Mouse (Mus musculus) G1E (cell line): ENCODE data around the gene Tas2r129. TPM values are rescaled to one million over a fixed set of nuclear protein-coding genes. Genes with fewer than 3 reads are reported as not detected.
"Not testable (repeated sequence)": the region's sequence is repeated elsewhere in the genome, so short reads cannot be mapped to it uniquely, and the experiment has no call there.

Experiments used
- ATAC-seq: 2 replicates; pipeline ENCODE4 v1.8.0; 2016; ENCODE audit warnings: mild to moderate bottlenecking; ENCODE audit not compliant: insufficient number of reproducible peaks, poor library complexity, low FRiP score, severe bottlenecking; ENCODE audit errors: extremely low read depth
- DNase-seq: peaks from one replicate; pipeline ENCODE4 v3.0.0; 2012; ENCODE audit warnings: low spot score
- H3K27me3 ChIP-seq: 2 replicates; pipeline ENCODE4 v1.6.1; 2012; ENCODE audit warnings: mild to moderate bottlenecking, low read length, inconsistent platforms; ENCODE audit not compliant: insufficient read depth
- H3K36me3 ChIP-seq: replicated peaks from 2 replicates; pipeline ENCODE3; 2012; ENCODE audit warnings: mild to moderate bottlenecking, inconsistent platforms
- H3K4me1 ChIP-seq: 2 replicates; pipeline ENCODE4 v1.6.1; 2012; ENCODE audit warnings: low read depth, low read length, inconsistent platforms, mixed read lengths; ENCODE audit not compliant: insufficient read depth
- H3K4me3 ChIP-seq: 2 replicates; pipeline ENCODE4 v1.5.1; 2012; ENCODE audit warnings: low read depth, mild to moderate bottlenecking, inconsistent platforms, low read length, moderate library complexity, mixed read lengths
- H3K9me3 ChIP-seq: replicated peaks from 2 replicates; pipeline ENCODE4 v1.6.1; 2012; ENCODE audit warnings: inconsistent platforms
- CTCF ChIP-seq: IDR thresholded peaks from 2 replicates; pipeline ENCODE4 v1.5.1; 2012; ENCODE audit warnings: low read depth, low read length, inconsistent platforms, mixed read lengths
- GATA1 ChIP-seq: IDR thresholded peaks from 2 replicates; pipeline ENCODE4 v1.6.1; 2012; ENCODE audit warnings: borderline replicate concordance, low read length, inconsistent platforms, mixed read lengths
- GATA2 ChIP-seq: IDR thresholded peaks from 2 replicates; pipeline ENCODE4 v1.6.1; 2012; ENCODE audit warnings: low read depth, low read length, inconsistent platforms, borderline replicate concordance
- POLR2AphosphoS5 ChIP-seq: IDR thresholded peaks from 2 replicates; pipeline ENCODE4 v1.6.1; 2012; ENCODE audit warnings: low read depth, low read length, inconsistent platforms; ENCODE audit not compliant: insufficient replicate concordance
- TAL1 ChIP-seq: conservative IDR thresholded peaks from 2 replicates; pipeline ENCODE4 v1.6.1; 2012; ENCODE audit warnings: low read depth, low read length, inconsistent platforms, mixed read lengths
- polyA plus RNA-seq: library from polyadenylated mRNA; stranded (reverse); fragments of >175 nt; gene quantifications from 2 replicates; pipeline ENCODE4 v1.2.3, GENCODE M21; 2012
- total RNA-seq, 2 experiments: library from RNA; stranded (forward) in 1 of 2; stranded (reverse) in 1 of 2; fragments of 200-1000 nt in 1 of 2; fragments of >200 nt in 1 of 2; fragmentation: Nextera tagmentation in 1 of 2; gene quantifications; 2 replicates each; pipeline ENCODE4 v1.2.3; 2014 to 2017

Tas2r129 gene
- total RNA-seq (2014; fragmentation: Nextera tagmentation) (not detected in 2 replicates), total RNA-seq (2017) (0.11 TPM in 1 of 2 replicates, not detected in the other), polyA plus RNA-seq (not detected in 2 replicates)

GRCm38 (mm10) chr6:132950802-132951201, at the start of gene Tas2r129:
Tas2r129 (plus strand) TSS chr6:132951102.
- ATAC-seq: no peak
- H3K9me3 ChIP-seq: no peaks in the 10 kb centered on the region
- DNase-seq: no peak
- no peaks in the 10 kb centered on the region for H3K27me3 ChIP-seq
- H3K36me3 ChIP-seq: no peaks in the 10 kb centered on the region
- H3K4me3 ChIP-seq: no peak within 1 kb of the TSS
- no peaks in the 10 kb centered on the region for H3K4me1 ChIP-seq
- no peak for TF ChIP-seq TAL1
- no peak for TF ChIP-seq GATA2
- no peak for TF ChIP-seq GATA1
- TF ChIP-seq CTCF: no peak
- no peak for TF ChIP-seq POLR2AphosphoS5

GRCm38 (mm10) chr6:132909351-132909750, 41.6 kb upstream of the Tas2r129 start, which contains the start of gene Tas2r125:
Tas2r125 (plus strand) TSS chr6:132909651.
- no peak for ATAC-seq
- Histone ChIP-seq H3K4me3 (no peak within 1 kb of the TSS), H3K36me3 (no peaks in the 10 kb centered on the region), H3K9me3 (no peaks in the 10 kb centered on the region), H3K4me1 (no peaks in the 10 kb centered on the region), H3K27me3 (no peaks in the 10 kb centered on the region)
- no peak for DNase-seq
- TF ChIP-seq TAL1 (no peak), CTCF (no peak), POLR2AphosphoS5 (no peak), GATA1 (no peak), GATA2 (no peak)

- H3K27me3 ChIP-seq, H3K36me3 ChIP-seq, H3K9me3 ChIP-seq, H3K4me1 ChIP-seq, H3K4me3 ChIP-seq, DNase-seq, ATAC-seq: not testable (repeated sequence)
Observed at GRCm38 (mm10) chr6:132941376-132941775, 9.5 kb upstream of the Tas2r129 start.

- Histone ChIP-seq H3K27me3 (no peaks in the 10 kb centered on the region), H3K36me3 (no peaks in the 10 kb centered on the region), H3K4me1 (no peaks in the 10 kb centered on the region), H3K9me3 (no peaks in the 10 kb centered on the region), H3K4me3 (no peak within 1 kb of the TSS)
- ATAC-seq: no peak
- no peak for DNase-seq
- no peak for TF ChIP-seq CTCF
Observed at GRCm38 (mm10) chr6:132957819-132958218, 6.9 kb downstream of the Tas2r129 start, which contains the start of gene Tas2r131. Tas2r131 (minus strand) TSS chr6:132957919.

- Histone ChIP-seq H3K36me3 (no peaks in the 10 kb centered on the region), H3K27me3 (no peaks in the 10 kb centered on the region), H3K4me3 (no peak within 1 kb of the TSS), H3K9me3 (no peaks in the 10 kb centered on the region), H3K4me1 (no peaks in the 10 kb centered on the region)
- DNase-seq (no peak), ATAC-seq (no peak)
- TF ChIP-seq CTCF: no peak
- TF ChIP-seq TAL1: no peak
- no peak for TF ChIP-seq GATA2
- no peak for TF ChIP-seq POLR2AphosphoS5
- no peak for TF ChIP-seq GATA1
Observed at GRCm38 (mm10) chr6:132980865-132981264, 30.0 kb downstream of the Tas2r129 start, which contains the start of gene Tas2r109. Tas2r109 (minus strand) TSS chr6:132980965.

Other genes starting within 250 kb of the Tas2r129 start
- not detected in 2 replicates for gene Tas2r122, start 239.2 kb upstream of the Tas2r129 start, total RNA-seq (2014; fragmentation: Nextera tagmentation)
- gene Tas2r122, start 239.2 kb upstream of the Tas2r129 start, total RNA-seq (2017): not detected in 2 replicates
- gene Tas2r122, start 239.2 kb upstream of the Tas2r129 start, polyA plus RNA-seq: not detected in 2 replicates
- not detected in 2 replicates for gene Tas2r115, start 213.1 kb upstream of the Tas2r129 start, total RNA-seq (2014; fragmentation: Nextera tagmentation)
- not detected in 2 replicates for gene Tas2r115, start 213.1 kb upstream of the Tas2r129 start, total RNA-seq (2017)
- gene Tas2r115, start 213.1 kb upstream of the Tas2r129 start, polyA plus RNA-seq: not detected in 2 replicates
- gene Tas2r124, start 196.4 kb upstream of the Tas2r129 start, total RNA-seq (2014; fragmentation: Nextera tagmentation): not detected in 2 replicates
- 0.16 TPM in 1 of 2 replicates, not detected in the other for gene Tas2r124, start 196.4 kb upstream of the Tas2r129 start, total RNA-seq (2017)
- gene Tas2r124, start 196.4 kb upstream of the Tas2r129 start, polyA plus RNA-seq: not detected in 2 replicates
- gene Tas2r102, start 189.0 kb upstream of the Tas2r129 start, total RNA-seq (2014; fragmentation: Nextera tagmentation): not detected in 2 replicates
- not detected in 2 replicates for gene Tas2r102, start 189.0 kb upstream of the Tas2r129 start, total RNA-seq (2017)
- gene Tas2r102, start 189.0 kb upstream of the Tas2r129 start, polyA plus RNA-seq: not detected in 2 replicates
- gene Tas2r136, start 172.9 kb upstream of the Tas2r129 start, total RNA-seq (2014; fragmentation: Nextera tagmentation): not detected in 2 replicates
- 0.11 TPM in 1 of 2 replicates, not detected in the other for gene Tas2r136, start 172.9 kb upstream of the Tas2r129 start, total RNA-seq (2017)
- not detected in 2 replicates for gene Tas2r136, start 172.9 kb upstream of the Tas2r129 start, polyA plus RNA-seq
- not detected in 2 replicates for gene Tas2r117, start 148.3 kb upstream of the Tas2r129 start, total RNA-seq (2014; fragmentation: Nextera tagmentation)
- gene Tas2r117, start 148.3 kb upstream of the Tas2r129 start, total RNA-seq (2017): not detected in 2 replicates
- not detected in 2 replicates for gene Tas2r117, start 148.3 kb upstream of the Tas2r129 start, polyA plus RNA-seq
- gene Tas2r123, start 104.0 kb upstream of the Tas2r129 start, total RNA-seq (2014; fragmentation: Nextera tagmentation): not detected in 2 replicates
- gene Tas2r123, start 104.0 kb upstream of the Tas2r129 start, total RNA-seq (2017): 0.16 and 0.23 TPM in 2 replicates
- gene Tas2r123, start 104.0 kb upstream of the Tas2r129 start, polyA plus RNA-seq: not detected in 2 replicates
- gene Tas2r116, start 95.7 kb upstream of the Tas2r129 start, total RNA-seq (2014; fragmentation: Nextera tagmentation): not detected in 2 replicates
- 0.16 TPM in 1 of 2 replicates, not detected in the other for gene Tas2r116, start 95.7 kb upstream of the Tas2r129 start, total RNA-seq (2017)
- not detected in 2 replicates for gene Tas2r116, start 95.7 kb upstream of the Tas2r129 start, polyA plus RNA-seq
- not detected in 2 replicates for gene Tas2r110, start 83.1 kb upstream of the Tas2r129 start, total RNA-seq (2014; fragmentation: Nextera tagmentation)
- gene Tas2r110, start 83.1 kb upstream of the Tas2r129 start, total RNA-seq (2017): 0.33 TPM in 1 of 2 replicates, not detected in the other
- gene Tas2r110, start 83.1 kb upstream of the Tas2r129 start, polyA plus RNA-seq: not detected in 2 replicates
- gene Tas2r113, start 58.1 kb upstream of the Tas2r129 start, total RNA-seq (2014; fragmentation: Nextera tagmentation): not detected in 2 replicates
- gene Tas2r113, start 58.1 kb upstream of the Tas2r129 start, total RNA-seq (2017): 0.11 TPM in 1 of 2 replicates, not detected in the other
- not detected in 2 replicates for gene Tas2r113, start 58.1 kb upstream of the Tas2r129 start, polyA plus RNA-seq
- gene Tas2r125, start 41.5 kb upstream of the Tas2r129 start, total RNA-seq (2014; fragmentation: Nextera tagmentation): not detected in 2 replicates
- gene Tas2r125, start 41.5 kb upstream of the Tas2r129 start, total RNA-seq (2017): not detected in 2 replicates
- gene Tas2r125, start 41.5 kb upstream of the Tas2r129 start, polyA plus RNA-seq: not detected in 2 replicates
- not detected in 2 replicates for gene Tas2r131, start 6.8 kb downstream of the Tas2r129 start, total RNA-seq (2014; fragmentation: Nextera tagmentation)
- gene Tas2r131, start 6.8 kb downstream of the Tas2r129 start, total RNA-seq (2017): not detected in 2 replicates
- not detected in 2 replicates for gene Tas2r131, start 6.8 kb downstream of the Tas2r129 start, polyA plus RNA-seq
- not detected in 2 replicates for gene Tas2r109, start 29.9 kb downstream of the Tas2r129 start, total RNA-seq (2014; fragmentation: Nextera tagmentation)
- 0.11 TPM in 1 of 2 replicates, not detected in the other for gene Tas2r109, start 29.9 kb downstream of the Tas2r129 start, total RNA-seq (2017)
- not detected in 2 replicates for gene Tas2r109, start 29.9 kb downstream of the Tas2r129 start, polyA plus RNA-seq
- gene Tas2r103, start 86.0 kb downstream of the Tas2r129 start, total RNA-seq (2014; fragmentation: Nextera tagmentation): not detected in 2 replicates
- gene Tas2r103, start 86.0 kb downstream of the Tas2r129 start, total RNA-seq (2017): not detected in 2 replicates
- gene Tas2r103, start 86.0 kb downstream of the Tas2r129 start, polyA plus RNA-seq: not detected in 2 replicates
- not detected in 2 replicates for gene Tas2r140, start 104.7 kb downstream of the Tas2r129 start, total RNA-seq (2014; fragmentation: Nextera tagmentation)
- gene Tas2r140, start 104.7 kb downstream of the Tas2r129 start, total RNA-seq (2017): not detected in 2 replicates
- gene Tas2r140, start 104.7 kb downstream of the Tas2r129 start, polyA plus RNA-seq: not detected in 2 replicates
- gene Smim10l1, start 153.8 kb downstream of the Tas2r129 start, total RNA-seq (2014; fragmentation: Nextera tagmentation): 67.6 and 107 TPM in 2 replicates
- gene Smim10l1, start 153.8 kb downstream of the Tas2r129 start, total RNA-seq (2017): 103 and 133 TPM in 2 replicates
- 54.8 and 67.7 TPM in 2 replicates for gene Smim10l1, start 153.8 kb downstream of the Tas2r129 start, polyA plus RNA-seq